Mouse (Mus musculus) layer of hippocampus, postnatal 10 days (tissue): Measurements from ENCODE around the gene Tnfsfm13. TPM values are rescaled to one million over a fixed set of nuclear protein-coding genes. Genes with fewer than 3 reads are reported as not detected.
"Not testable (repeated sequence)": the region's sequence is repeated elsewhere in the genome, so short reads cannot be mapped to it uniquely, and the experiment has no call there.

Experiments used
- DNase-seq, 2 experiments: peaks; one replicate each; pipeline ENCODE4 v3.0.0; 2021; ENCODE audit warnings: low spot score in 2 of 2
- total RNA-seq, 2 experiments: library from RNA; stranded (reverse); gene quantifications; 2 replicates each; pipeline ENCODE4 v1.2.3; 2021

Tnfsfm13 gene
- total RNA-seq, 2 experiments from 2014 or later: 0.69 to 0.76 TPM

DNA sequence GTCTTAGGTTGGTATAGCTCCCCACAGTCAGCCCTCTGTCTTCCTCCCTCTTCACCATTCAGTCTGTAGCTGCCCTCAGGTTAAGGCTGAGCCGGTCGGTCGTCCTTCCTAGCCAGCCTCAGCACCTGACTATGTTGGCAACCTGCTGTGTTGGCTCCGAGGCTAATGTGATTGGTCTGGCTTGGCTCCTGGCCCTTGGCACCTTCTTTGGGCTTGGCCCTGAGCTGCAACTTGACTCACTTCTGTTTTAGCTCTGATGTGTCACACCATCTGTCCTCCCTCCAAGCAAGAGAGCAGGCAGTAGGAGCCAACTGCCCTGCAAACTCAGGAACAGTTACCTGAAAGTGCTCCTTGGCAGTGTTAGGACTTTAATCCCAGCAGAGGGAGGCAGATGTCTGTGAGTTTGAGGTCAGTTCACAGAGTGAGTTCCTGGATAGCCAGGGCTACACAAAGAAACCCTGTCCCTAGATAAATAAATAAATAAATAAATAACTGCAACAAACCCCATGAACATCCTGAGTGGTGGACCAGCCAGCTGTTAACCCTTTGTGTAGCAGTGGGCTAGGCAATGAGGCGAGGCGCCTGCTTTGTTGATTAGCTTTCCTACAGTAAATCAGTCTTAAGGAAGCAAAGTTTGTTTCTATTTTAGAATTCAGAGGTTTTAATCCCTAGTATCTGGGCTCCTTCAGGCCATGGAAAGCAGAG lies 11.0 kb upstream of the Tnfsfm13 start:
- peak; percentile 51 to 62 for DNase-seq

DNA sequence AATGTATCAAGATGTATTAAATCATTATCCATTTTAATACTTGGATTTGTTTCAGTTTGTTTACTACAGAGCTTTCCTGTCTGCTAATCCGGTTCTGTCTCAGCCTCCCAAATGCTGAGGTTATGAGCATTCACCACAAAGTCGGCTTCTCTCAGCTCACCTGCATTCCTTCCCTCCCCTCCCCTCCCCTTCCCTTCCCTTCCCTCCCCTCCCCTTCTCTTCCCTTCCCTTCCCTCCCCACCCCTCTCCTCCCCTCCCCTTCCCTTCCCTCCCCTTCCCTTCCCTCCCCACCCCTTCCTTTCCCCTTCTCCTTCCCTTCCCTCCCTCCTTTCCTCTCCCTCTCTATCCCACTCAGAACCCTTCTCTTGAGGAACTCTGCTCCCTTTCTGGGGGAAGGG lies 8.7 kb upstream of the Tnfsfm13 start:
- no peak for DNase-seq

DNA sequence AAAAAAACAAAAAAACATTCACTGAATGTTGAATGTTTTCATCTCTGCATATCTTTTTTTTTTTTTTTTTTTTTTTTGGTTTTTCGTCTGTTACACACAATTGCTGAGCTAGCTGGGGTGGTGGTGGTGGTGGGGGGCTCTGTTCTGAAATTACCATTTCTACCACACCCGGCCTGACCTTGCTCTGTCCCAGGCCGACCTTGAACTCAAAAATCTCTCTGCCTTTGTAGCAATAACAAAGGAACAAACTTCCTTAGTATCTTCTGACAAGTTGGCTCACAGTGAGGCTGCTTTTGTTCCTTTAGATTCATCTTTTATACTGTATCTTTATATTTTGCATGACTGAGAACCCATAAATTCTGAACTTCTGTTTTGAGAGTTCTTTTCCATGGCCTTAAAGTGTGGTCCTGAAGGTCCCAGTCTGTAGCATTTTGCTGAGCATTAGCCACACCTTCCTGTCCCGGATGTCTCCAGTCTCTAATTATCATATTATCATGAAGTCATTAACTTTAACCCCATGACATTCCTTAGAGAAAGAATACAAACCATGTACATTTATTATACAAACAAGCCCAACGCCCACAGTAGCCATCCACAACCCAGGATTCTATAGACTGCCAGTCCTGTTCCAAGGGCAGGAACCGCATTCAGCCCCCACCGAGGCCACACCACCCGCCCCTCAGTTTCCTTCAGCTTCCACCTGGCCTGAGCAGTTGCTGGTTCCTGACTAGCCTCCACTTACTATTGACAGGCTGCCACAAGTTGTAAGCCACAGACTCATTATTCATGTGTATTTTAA lies 8.1 kb upstream of the Tnfsfm13 start:
- DNase-seq: no peak

DNA sequence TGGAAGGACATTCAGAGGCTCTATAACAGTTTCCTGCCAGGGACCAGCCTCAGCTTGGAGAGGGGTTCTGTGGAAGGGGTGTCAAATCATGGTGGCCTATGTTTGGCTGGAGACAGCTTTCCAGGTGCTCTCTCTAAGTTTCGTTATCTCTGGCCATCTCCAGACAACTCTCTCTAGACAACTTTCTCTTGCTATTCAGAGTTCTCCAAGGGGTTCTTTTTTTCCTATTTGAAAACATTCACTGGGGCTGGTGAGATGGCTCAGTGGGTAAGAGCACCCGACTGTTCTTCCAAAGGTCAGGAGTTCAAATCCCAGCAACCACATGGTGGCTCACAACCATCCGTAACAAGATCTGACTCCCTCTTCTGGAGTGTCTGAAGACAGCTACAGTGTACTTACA lies 7.5 kb upstream of the Tnfsfm13 start:
- DNase-seq: not testable (repeated sequence)

DNA sequence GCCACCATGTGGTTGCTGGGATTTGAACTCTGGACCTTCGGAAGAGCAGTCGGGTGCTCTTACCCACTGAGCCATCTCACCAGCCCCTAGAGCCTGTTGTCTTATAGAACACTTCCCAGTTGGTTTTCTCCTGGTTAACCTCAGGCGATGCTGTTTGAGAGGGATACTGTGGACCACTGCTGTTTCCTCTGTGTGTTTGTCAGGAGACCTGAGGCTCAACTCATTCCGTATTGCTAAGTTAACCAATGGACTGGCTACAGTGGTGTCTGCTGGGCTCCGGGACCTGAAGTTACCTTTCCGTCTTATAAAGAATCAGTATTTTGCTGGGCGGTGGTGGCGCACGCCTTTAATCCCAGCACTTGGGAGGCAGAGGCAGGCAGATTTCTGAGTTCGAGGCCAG lies 7.0 kb upstream of the Tnfsfm13 start:
- not testable (repeated sequence) for DNase-seq

DNA sequence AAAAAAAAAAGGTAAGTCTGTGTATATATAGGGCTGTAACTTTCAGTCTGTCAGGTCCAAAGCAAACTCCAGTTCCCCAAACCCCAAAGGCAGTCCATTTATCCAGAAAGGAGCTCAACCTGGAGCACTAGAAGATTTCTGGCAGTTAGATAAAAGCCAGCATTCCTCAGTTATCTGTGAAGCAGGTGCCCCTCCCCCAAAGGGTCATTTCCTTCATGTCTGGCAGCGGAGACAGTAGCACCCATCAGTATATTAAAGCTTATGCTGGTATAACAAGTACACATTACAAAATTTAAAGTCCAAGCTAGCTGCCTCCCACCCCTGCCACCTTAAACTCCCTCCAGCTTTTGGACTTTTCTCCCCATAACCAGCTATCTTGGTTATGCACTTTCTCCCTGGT lies 3.7 kb upstream of the Tnfsfm13 start:
- no peak for DNase-seq

DNA sequence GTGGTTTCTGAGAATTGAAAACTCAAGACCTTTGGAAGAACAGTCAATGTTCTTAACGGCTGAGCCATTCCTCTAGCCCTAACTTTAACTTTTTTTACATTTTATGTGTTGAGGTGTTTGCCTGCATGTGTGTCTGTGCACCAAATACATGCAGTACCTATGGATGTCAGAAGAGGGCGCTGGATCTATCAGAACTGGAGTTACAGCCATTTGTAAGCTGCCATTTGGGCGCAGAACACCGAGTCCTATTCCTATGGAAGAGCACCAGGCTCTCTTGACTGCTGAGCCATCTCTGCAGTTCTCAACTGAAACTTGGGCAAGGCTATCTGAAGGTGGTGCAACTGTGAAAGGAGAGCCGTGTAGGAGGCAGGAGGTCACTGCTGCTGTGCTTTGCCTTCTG lies 2.7 kb upstream of the Tnfsfm13 start:
- no peak for DNase-seq

DNA sequence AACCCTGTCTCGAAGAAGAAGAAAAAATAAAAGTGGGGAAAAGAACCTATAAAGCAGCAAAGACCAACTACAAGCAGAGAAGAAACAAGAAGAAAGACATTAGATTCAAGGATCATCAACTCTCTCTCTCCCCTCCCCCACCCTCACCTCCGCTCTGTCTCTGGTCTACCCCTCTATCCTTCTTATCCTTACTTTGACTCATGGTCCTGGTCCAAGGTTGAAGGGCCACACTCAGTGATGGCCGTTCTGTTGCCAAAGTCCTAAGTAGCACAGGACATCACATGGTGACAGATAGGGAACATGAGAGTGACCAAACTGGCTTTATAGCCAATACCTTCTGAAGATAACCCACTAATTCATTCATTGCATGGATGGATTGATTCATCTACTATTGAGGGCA lies 1.5 kb upstream of the Tnfsfm13 start:
- no peak for DNase-seq

DNA sequence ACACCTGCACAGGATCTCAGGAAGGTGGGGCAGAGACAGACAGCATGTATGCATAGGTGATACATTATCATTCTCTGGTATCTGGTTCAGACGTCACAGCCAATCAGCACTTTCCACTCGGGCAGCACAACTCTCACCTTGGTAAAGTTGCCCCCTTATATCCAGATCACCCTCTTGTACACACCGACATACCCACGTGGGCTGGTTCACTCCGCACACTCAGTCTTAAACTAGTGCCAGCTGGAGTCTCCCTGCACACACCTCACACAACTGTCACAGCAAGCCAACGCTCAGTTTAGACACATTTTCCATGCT lies 895 bp downstream of the Tnfsfm13 start:
- DNase-seq: no peak

DNA sequence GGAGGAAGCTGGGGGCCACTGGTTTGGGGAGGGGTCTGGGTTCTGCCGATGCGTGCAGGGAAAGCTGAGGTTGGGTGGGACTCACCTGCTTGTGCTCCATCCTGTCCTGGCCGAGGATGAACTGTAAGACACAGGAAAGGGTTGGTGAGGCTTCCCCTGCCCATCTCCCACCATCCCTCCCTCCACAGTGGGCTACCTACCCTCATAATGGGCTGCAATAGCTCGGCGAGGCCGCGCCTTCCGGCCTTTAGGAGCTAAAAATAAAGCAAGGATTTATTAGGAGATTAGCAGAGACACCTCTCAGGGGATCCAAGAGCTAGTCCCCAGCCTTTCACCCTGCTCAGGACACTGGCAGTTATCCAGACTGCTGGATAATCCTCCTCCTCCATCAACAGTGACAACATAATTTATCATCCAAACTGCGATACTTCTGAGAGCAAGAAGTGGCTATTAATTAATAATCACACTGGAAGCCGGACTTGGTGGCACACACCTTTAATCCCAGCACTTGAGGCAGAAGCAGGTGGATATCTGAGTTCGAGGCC lies 2.4 kb downstream of the Tnfsfm13 start:
- no peak for DNase-seq

DNA sequence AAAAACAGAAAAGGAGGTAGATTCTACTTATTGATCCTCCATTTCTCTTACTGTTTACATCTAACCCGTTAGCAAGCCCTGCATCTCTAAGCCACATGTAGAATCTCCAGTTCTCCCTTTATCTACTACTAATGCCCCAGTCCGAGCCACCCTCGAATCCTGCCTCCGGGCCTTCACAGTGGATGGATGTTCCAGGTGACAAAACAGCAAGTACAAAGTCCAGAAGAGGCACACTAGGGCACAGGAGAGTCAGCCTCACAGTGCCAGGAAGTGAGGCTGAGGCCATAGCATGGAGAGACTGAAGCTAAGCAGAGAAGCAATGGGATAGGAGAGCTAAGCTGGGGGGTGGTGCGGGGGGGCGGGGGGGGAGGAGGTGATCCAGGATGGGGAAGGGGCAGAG lies 3.0 kb downstream of the Tnfsfm13 start:
- DNase-seq: no peak

DNA sequence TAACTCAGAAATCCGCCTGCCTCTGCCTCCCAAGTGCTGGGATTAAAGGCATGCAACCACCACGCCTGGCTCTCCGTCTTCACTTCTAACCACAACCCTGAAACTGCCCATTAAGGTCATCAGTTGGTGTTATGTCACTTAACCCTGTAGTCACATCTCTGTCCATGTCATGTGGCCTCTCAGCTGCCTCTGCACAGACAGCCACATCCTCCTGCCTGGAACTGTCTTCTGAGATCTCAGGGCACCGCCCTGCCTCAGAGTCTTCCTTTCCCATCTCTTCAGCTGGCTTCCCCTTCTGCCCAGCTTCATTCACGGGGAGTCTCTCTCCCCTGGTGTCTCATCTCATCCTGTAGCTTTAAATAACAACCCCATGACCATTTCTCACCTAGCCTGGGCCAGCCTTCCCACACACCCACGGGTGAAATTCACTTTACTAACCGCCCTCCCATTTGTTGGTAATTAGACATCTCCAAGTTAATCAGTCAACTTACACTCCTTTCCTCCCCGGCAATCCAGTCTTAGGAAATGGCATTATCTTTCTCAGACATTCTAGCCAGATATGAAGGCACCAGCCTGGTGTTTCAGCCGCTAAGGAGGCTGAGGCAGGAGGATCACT lies 3.6 kb downstream of the Tnfsfm13 start:
- no peak for DNase-seq

DNA sequence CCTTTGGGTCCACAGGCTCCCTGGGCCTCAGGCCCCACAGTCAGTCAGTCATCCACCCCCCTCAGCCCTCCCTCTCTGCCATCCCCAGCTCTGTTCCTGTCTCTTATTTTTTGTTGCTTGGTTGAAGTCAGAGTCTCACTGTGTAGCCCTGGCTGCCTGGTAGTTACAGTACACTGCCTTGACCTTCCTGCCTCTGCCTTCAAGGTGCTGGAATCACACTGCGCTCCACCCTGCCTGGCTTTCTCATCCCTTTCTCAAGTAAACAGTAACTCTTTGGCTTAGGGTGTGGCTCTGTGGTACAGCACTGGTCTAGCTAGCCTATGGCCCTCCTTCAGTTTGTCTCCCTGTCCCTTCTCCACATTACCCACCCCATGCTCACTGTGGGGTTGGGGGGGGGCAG lies 6.0 kb downstream of the Tnfsfm13 start:
- DNase-seq: no peak

DNA sequence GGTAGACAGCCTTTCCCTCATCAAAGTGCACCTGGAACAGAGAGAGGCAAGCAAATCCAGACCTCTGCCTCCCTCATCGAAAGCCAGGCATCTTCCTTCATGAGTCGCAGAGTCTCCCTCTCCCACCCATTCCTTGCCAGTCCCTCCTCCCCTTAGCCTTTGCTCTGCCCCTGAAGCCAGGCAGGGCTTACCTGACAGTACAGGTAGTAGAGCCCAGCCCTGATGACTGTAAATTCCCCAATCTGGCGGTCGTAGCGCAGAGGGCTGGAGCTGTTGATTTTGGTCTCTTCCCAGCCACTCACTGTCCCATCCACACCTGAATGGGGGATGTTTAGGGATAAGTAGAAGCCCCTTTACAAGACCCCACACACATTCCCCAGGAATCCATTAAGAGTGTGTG lies 8.8 kb downstream of the Tnfsfm13 start:
- no peak for DNase-seq

DNA sequence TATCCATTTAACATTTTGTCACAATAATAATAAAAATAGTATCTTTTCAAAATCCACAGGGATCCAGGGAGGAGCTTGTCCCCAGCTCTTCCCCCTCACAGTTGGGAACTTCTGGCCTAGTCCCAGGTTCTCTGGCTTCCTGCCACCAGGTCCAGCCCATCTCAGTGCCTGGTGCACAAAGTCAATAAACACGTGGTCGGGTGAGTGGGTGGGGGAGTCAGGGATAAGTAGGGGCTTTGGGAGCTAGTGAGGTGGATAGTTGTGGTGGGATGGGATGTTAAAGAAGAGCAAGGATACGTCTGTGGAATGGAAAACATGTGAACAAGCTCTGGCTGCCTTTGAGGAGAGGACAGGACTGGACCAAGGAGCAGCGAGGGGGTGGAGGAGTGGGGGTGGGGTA lies 9.5 kb downstream of the Tnfsfm13 start:
- peak in 1 of 2 experiments; percentile 71 for DNase-seq

DNA sequence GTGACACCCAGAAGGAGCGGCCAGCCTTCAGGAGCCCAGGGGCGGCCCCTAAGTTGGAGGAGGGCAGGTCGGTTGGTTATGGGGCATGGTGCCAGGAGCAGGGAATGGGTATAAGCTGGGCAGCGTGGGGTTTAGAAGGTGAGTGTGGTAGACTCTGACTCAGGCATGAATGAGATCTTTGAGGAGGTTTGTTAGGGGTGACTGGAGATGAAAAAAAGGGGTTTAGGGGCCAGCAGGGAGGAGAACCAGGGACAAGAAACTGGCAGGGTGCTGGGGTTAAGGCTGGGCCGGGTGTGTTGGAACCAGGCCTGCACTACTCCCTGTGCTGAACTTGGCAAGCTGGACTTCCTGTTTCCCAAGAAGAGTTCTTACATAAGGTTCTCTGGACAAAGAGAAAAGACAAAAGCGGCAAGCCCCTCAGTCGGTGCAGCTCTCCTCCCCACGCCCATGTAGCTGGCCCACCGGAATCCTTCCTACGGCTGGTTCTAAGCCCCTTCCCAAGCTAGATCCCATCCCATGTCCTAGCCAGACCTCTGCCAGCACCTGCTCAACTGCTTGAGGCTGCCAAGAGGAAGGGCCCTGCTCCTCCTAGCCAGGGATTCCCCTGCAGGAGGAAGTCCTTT lies 10.3 kb downstream of the Tnfsfm13 start, which contains the start of gene Tnfsf13:
Tnfsf13 (minus strand) TSS at position 259 of the 623 bp plus-strand sequence.
- DNase-seq: peak in 1 of 2 experiments; percentile 59

DNA sequence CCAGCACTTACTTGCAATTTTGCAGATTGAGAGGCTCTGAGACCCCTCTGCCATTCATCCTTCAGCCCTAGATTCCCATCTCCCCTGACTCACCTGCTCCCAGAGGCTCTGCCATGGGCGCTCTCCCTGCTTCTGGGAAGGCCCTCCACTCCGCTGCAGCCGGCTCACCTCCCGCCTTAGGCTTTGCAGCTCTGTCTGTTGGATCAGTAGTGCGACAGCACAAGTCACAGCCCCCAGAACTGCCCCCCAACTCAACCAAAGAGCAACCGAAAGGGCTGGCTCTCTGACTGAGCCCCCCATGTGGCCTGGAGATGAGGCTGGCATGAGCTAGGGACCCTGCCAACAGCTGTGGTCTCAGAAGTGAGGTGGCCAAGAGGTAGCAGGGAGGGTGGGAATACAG lies 11.0 kb downstream of the Tnfsfm13 start:
- DNase-seq: no peak

DNA sequence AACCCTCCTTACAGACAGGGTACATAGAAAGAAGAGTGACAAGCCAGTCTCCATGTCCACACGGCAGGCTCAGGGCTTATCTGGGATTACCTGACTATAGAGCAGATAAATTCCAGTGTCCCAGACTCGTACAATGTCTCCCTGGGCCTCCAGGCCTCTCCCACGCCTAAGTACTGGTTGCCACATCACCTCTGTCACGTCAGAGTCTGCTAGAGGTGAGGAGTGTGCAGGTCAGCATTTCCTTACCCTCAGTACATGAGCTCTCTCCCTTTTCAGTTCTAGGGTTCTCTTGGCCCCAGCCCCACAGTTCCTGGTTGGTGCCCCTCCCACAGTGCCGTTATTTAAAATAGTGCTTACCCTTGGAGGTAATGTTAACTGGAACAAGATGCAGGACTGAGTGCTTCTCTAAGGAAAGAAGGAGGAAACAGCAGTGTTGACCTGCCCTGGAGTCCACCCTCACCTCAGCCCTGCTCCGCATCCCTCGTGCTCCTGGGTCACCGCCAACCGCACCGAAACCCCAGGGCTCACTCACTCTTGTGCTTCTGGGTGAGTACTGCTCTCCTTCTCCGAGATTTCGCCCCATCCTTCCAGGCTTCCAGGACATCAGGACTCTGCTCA lies 11.7 kb downstream of the Tnfsfm13 start:
- no peak for DNase-seq

DNA sequence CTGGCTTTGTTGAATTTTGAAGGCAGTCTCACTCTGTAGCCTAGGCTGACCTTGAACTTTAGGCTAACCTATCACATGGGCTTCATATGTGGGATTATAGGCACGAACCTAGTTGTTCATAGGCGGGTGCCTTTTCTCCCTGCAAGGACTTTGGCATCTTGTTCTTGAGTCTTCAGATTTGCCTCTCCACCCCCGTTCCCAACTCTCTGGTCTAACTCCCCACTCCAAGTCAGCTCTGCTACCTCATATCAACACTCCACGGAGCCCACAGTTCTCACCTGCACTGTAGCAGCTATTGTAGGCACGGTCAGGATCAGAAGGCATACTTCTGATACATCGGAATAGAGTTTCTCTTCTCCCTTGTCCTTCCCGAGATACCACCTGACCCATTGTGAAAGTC lies 12.3 kb downstream of the Tnfsfm13 start:
- DNase-seq: no peak

DNA sequence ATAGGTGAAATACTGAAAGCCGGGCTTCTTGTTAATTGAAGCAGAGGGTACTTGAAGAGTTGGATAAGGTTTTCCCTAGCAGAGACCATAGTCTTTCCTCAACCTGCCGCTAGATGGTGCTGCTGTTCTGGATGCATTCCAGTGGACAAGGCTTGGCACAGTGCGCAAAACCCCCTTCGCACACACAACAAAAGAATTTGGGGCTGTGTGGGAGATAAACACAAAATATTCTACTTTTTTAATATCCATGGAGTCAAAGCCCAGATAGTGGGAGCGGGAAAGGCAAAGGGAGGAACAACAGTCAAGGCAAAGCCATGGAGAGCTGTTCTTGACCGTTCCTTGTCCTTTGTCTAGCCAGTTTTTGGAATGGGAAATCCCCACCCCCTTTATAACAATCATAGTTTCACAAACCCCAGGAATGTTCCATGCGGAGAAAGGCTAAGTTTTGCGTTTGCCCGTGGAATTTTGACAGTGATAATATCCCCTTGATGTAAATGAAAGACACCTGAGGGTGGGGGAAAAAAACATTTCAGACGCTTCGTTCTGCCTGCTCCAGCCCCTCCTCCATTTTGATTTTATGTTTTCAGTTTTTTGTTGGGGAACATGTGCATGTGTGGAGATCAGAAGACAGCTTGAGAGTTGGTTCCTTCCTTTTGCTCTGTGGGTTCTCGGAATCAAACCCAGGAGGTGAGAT lies 12.9 kb downstream of the Tnfsfm13 start:
- DNase-seq: peak; percentile 96 to 97
